Mouse (Mus musculus) intestine, embryonic 16.5 days (tissue): ENCODE measurements around the gene Phldb1. TPM values are rescaled to one million over a fixed set of nuclear protein-coding genes. Genes with fewer than 3 reads are reported as not detected.

Source experiments
- ATAC-seq: fragments of 200-750 bp; cut with Nextera tagmentation; 2 replicates; pipeline ENCODE4 v1.8.0; 2017; ENCODE audit warnings: moderate TSS enrichment, moderate library complexity
- H3K27ac ChIP-seq: fragments of 300-500 bp; sonication (generic); 2 replicates; pipeline ENCODE4 v1.5.1; 2014; ENCODE audit warnings: mild to moderate bottlenecking, low read length
- H3K27me3 ChIP-seq: fragments of 300-500 bp; sonication (generic); replicated peaks from 2 replicates; pipeline ENCODE4 v1.6.1; 2014; ENCODE audit warnings: low read length, control low read depth, mixed read lengths; ENCODE audit not compliant: control insufficient read depth, insufficient read depth
- H3K36me3 ChIP-seq: fragments of 300-500 bp; sonication (generic); 2 replicates; pipeline ENCODE4 v1.6.1; 2014; ENCODE audit warnings: low read length, control low read depth; ENCODE audit not compliant: control insufficient read depth, insufficient read depth
- H3K4me1 ChIP-seq: fragments of 300-500 bp; sonication (generic); 2 replicates; pipeline ENCODE4 v1.6.1; 2014; ENCODE audit warnings: low read length, control low read depth, mixed read lengths; ENCODE audit not compliant: control insufficient read depth, insufficient read depth
- H3K4me2 ChIP-seq: fragments of 300-500 bp; sonication (generic); 2 replicates; pipeline ENCODE4 v1.6.1; 2014; ENCODE audit warnings: low read depth, low read length, control low read depth
- H3K4me3 ChIP-seq: fragments of 300-500 bp; sonication (generic); 2 replicates; pipeline ENCODE4 v1.5.1; 2014; ENCODE audit warnings: mild to moderate bottlenecking, low read length
- H3K9ac ChIP-seq: fragments of 300-500 bp; sonication (generic); 2 replicates; pipeline ENCODE4 v1.6.1; 2014; ENCODE audit warnings: low read depth, low read length
- H3K9me3 ChIP-seq: fragments of 300-500 bp; sonication (generic); 2 replicates; pipeline ENCODE4 v1.6.1; 2016; ENCODE audit warnings: low read length, control low read depth; ENCODE audit not compliant: control insufficient read depth
- WGBS: fragments of 180-500 bp; shearing (Covaris S2); extraction: QIAGEN DNeasy Blood & Tissue Kit; methylation state at CpG from one replicate; pipeline ENCODE4 v1.1.7; 2014; 5-methylcytosine and 5-hydroxymethylcytosine counted together
- polyA plus RNA-seq: library from polyadenylated mRNA; unstranded; fragments of >200 nt; fragmentation: Nextera tagmentation; extraction: Ambion mirVana; gene quantifications from 2 replicates; pipeline ENCODE4 v1.2.1, GENCODE M21; 2015

Gene Phldb1
- polyA plus RNA-seq, 1 experiment from 2014 or later: 12.9 TPM

DNA sequence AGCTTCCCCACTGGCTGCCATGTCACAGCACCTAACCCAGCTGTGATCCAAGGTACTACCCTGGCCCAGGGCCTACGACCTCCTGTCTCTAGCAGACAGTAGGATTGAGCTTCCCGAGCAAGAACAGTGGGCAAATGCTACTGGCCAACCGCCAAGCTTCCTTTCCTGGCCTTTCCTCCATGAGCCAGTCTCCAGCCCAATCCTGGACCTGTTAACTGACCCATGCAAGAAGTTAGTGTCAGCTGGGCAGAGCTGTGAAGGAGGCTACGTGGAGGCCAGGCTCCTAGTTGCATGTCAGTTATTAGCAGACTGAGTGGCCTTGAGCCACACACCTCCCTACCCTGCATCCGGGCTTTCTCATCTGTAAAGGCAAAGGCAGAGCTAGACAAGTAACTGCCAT lies 35.3 kb downstream of the Phldb1 start:
- no peak overlapping the region for H3K27ac ChIP-seq
- no peak overlapping the region for H3K9ac ChIP-seq
- H3K27me3 ChIP-seq: no peaks in the 10 kb centered on the region
- H3K4me1 ChIP-seq: no peaks in the 10 kb centered on the region
- peaks cover 2% of the 10 kb centered on the region; the same call in 1 of the 2 replicates for H3K36me3 ChIP-seq
- no peak for ATAC-seq
- no peak overlapping the region for H3K4me2 ChIP-seq
- no peak overlapping the region for H3K4me3 ChIP-seq
- H3K9me3 ChIP-seq: no peaks in the 10 kb centered on the region
- WGBS: 84% methylated on average over 5 of the region's 5 CpGs

DNA sequence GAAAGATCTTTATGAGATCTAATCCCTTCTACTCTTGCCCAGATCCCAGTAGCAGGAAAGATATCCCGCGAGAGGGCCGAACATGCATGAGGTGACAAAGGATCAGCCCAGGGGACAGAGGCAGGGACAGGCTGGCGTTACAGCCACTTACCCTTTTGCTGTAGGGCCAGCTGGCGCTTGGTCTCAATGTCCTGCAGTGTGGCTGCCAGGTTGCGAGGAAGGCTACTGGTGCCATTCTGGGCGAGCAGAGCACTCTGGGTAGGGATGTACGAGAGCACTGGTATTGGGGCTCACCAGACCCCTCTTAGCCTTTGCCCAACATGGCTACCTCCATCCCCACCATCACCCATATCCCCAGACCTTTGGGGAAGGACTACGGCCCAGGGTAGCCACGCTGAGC lies 35.8 kb downstream of the Phldb1 start:
- no peaks in the 10 kb centered on the region for H3K4me1 ChIP-seq
- no peak overlapping the region for H3K9ac ChIP-seq
- H3K27me3 ChIP-seq: no peaks in the 10 kb centered on the region
- H3K36me3 ChIP-seq: peaks cover 2% of the 10 kb centered on the region; the same call in 1 of the 2 replicates
- H3K4me2 ChIP-seq: no peak overlapping the region
- no peak overlapping the region for H3K4me3 ChIP-seq
- H3K27ac ChIP-seq: no peak overlapping the region
- 87% methylated on average over 10 of the region's 10 CpGs for WGBS
- no peaks in the 10 kb centered on the region for H3K9me3 ChIP-seq
- ATAC-seq: no peak

DNA sequence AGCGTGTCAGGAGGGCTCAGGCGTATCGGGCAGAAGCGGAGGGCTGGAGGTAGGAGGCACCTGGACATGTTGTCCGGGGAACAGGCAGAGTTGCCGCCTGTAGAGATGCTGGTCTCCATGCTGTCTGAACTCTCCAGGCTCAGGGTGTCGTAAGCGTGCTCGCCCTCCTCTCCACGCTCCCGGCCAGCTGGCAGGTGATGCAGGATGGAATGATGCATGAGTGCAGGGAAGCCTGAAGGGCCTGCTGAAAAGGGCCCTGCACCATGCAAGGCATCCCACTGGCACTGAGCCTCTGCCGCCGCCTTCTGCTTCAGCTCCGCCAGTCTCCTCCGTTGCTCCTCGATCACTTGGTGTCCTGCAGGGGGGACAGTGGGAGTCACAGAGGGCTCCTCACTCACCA lies 37.1 kb downstream of the Phldb1 start:
- no peak for ATAC-seq
- no peak overlapping the region for H3K27ac ChIP-seq
- H3K9ac ChIP-seq: no peak overlapping the region
- H3K36me3 ChIP-seq: peaks cover 2% of the 10 kb centered on the region; the same call in 1 of the 2 replicates
- no peak overlapping the region for H3K4me3 ChIP-seq
- WGBS: 90% methylated on average over 16 of the region's 16 CpGs
- H3K27me3 ChIP-seq: no peaks in the 10 kb centered on the region
- H3K4me2 ChIP-seq: no peak overlapping the region
- no peaks in the 10 kb centered on the region for H3K9me3 ChIP-seq
- H3K4me1 ChIP-seq: no peaks in the 10 kb centered on the region

DNA sequence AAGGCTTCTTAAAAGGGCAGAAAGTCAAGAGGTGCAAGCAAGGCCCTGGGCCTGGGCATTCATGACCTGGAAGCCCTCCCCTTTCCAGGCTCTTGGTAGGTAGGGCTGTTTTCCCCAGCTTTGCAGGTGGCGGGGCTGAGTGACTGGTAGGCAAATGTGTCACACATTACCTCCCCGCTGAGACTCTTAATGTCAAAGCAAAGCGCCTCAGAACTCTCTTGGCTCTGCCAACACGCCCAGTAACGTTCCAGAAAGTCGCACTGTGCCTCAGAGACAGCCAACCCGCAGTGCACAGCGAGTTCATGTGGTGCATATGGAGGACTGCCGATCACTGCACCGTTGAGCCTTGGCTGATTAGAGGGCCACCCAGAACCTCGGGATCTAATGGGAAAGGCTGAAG lies 41.9 kb downstream of the Phldb1 start:
- Histone ChIP-seq H3K27me3 (no peaks in the 10 kb centered on the region), H3K9me3 (no peaks in the 10 kb centered on the region), H3K4me1 (peaks cover 14% of the 10 kb centered on the region), H3K36me3 (no peaks in the 10 kb centered on the region; the same call in 1 of the 2 replicates), H3K27ac (no peak overlapping the region), H3K4me2 (no peak overlapping the region), H3K9ac (no peak overlapping the region), H3K4me3 (no peak overlapping the region)
- WGBS: 85% methylated on average over 11 of the region's 11 CpGs
- no peak for ATAC-seq

DNA sequence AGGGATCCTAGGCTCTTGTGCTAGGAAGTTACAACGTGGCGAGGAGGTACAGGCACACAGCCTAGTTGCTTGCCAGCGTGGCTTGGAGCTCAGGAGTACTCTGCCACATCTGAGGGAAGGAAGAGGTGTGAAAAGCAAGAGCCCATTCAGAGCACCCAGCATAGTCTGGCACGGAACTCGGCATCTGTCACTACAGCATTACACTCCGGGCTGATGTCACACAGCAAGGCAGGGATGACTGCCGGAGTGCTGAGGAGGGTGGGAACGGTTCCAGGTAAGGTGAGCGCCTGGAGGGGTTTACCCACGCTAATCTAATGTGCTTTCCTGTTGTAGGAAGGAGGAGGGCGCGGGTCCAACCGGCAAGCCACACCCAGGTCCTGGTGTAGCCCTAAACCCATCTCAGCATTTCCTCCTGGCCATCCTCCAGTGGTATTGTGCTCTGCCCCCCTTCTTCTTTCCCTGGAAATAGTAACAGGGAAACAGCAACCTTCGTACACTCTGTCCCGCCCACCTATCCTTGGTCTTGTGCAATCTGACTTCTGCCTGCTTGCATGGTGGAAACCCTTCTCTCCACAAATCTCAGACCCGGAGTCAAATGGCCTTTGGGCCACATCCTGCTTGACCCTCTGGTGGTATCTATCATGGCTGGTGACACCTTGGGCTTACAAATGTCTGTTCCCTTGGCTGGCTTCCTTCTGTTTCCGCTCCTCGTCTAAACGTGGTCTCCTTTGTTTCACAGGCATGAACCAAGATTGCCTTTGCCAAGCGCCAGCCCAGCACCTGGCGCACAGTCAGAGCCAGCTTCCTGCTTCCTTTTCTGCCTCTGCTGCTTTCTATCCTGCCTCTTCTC lies 43.1 kb downstream of the Phldb1 start:
- Histone ChIP-seq H3K4me1 (peaks cover 14% of the 10 kb centered on the region), H3K4me2 (peak overlapping the region; percentile 21; the same call in 1 of the 2 replicates), H3K9me3 (no peaks in the 10 kb centered on the region), H3K27ac (peak overlapping the region; percentile 28), H3K36me3 (peaks cover 3% of the 10 kb centered on the region; the same call in 1 of the 2 replicates), H3K27me3 (no peaks in the 10 kb centered on the region), H3K9ac (no peak overlapping the region), H3K4me3 (no peak overlapping the region)
- 66% methylated on average over 21 of the region's 21 CpGs for WGBS
- ATAC-seq: peak; percentile 78

DNA sequence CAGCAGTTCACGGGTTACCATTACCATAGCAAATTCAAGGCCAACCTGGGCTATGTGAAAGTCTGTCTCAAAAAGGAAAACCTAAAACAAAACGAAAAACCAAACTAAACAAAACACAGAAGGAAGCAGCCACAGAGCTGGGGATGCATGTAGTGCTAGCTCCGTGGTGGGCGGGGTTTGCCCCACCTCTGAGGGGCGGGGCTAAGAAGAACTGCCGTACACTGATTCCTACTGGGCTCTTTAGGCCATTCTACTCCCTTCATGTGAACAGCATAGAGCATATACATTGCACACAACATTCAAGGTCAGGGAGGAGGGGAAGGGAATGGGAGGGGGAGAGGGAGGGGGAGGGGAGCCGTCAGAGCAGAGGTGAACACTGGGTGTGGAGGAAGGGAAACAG lies 44.4 kb downstream of the Phldb1 start:
- ATAC-seq: peak; percentile 73
- Histone ChIP-seq H3K9me3 (no peaks in the 10 kb centered on the region), H3K27me3 (no peaks in the 10 kb centered on the region), H3K36me3 (peaks cover 3% of the 10 kb centered on the region; the same call in 1 of the 2 replicates), H3K9ac (no peak overlapping the region), H3K27ac (no peak overlapping the region), H3K4me2 (no peak overlapping the region), H3K4me1 (peaks cover 16% of the 10 kb centered on the region), H3K4me3 (no peak overlapping the region)
- WGBS: 35% methylated on average over 7 of the region's 7 CpGs

DNA sequence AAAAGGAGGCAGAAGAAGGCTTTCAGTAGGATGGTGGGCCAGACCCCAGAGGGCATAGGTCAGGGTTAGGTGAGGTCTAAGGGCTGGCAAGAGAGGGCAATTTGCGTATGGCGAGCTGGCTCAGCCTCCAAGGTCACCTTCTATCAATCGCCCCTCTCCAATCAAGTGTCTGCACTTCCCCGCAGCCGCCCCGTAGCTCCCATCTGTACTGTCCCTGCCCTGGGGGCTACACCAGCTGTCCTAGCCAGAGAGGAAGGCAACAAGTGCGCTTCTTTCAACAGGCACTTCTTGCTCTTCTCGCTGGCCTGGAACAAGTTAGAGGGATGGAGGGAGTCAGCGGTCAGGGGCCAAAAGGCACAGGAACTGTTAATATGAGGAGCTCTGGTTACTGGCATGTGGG lies 47.0 kb downstream of the Phldb1 start:
- Histone ChIP-seq H3K4me1 (peaks cover 18% of the 10 kb centered on the region), H3K4me3 (no peak overlapping the region), H3K27ac (no peak overlapping the region), H3K9me3 (no peaks in the 10 kb centered on the region), H3K36me3 (peaks cover 3% of the 10 kb centered on the region; the same call in 1 of the 2 replicates), H3K9ac (no peak overlapping the region), H3K27me3 (no peaks in the 10 kb centered on the region), H3K4me2 (no peak overlapping the region)
- ATAC-seq: no peak
- 79% methylated on average over 9 of the region's 9 CpGs for WGBS

DNA sequence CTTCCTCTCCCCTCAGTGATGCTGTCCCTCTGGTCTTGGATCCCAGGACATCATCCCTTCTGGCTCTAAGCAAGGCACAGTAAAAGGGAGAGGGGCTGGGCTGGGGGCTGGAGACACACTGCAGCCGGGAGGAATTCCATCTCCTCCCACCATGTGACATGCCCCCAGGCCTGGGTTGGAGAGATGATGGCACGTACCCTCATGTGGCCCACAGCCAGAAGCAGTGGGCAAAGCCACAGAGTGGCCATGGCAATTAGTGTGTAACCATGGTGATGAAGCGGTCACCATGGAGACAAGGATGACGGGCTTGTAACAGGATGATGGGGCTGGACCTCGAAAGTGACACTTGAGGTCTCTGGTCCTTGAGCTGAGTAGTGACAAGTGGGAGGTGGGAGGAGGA lies 48.4 kb downstream of the Phldb1 start:
- no peak overlapping the region for H3K4me3 ChIP-seq
- H3K4me2 ChIP-seq: no peak overlapping the region
- H3K4me1 ChIP-seq: peaks cover 11% of the 10 kb centered on the region
- H3K27me3 ChIP-seq: no peaks in the 10 kb centered on the region
- no peaks in the 10 kb centered on the region for H3K9me3 ChIP-seq
- no peak overlapping the region for H3K27ac ChIP-seq
- 69% methylated on average over 5 of the region's 5 CpGs for WGBS
- ATAC-seq: no peak
- no peak overlapping the region for H3K9ac ChIP-seq
- peaks cover 3% of the 10 kb centered on the region; the same call in 1 of the 2 replicates for H3K36me3 ChIP-seq

DNA sequence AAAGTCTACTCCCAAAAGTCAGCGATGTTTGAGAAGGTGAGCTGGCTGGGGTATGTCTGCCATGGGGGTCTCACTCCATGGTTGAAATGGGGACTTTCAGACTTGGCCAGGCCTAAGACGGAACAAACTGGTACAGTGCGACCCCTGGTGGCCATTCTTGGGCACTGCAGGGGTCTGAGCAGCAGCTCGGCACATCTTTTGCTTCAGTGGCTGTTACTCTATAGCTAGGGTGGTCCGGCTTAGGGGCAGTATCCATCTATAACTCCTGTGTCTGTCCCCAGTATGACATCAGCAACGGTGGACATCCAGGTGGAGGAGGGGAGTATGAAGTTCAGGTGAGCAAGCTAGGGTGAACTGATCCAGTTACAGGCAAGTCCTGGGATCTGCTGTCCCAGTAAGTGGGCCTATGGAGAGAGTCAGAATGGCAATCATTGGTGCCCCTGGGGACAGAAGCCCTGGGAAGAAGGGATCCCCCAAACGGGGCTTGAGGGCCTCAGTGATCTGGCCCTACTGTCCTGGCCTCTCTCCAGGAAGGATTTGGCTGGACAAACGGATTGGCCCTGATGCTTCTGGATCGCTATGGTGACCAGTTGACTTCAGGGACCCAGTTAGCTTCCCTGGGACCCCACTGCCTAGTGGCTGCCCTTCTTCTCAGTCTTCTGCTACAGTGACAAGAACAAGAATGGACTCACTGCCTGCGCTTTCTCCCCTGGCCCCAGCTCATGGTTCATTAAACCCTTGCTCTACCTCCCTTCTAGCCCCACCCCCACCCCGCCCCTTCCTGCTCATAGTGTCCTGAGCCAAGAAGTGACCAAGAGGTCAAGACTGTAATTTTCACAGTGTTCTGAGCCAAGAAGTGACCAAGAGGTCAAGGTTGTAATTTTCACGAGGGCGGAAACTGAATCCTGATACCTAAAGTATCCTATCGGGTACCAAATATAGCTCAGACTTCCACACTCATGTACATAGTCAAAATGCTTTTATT lies 49.4 kb downstream of the Phldb1 start:
- peaks cover 3% of the 10 kb centered on the region; the same call in 1 of the 2 replicates for H3K36me3 ChIP-seq
- H3K27me3 ChIP-seq: no peaks in the 10 kb centered on the region
- H3K4me2 ChIP-seq: no peak overlapping the region
- H3K9me3 ChIP-seq: no peaks in the 10 kb centered on the region
- WGBS: 41% methylated on average over 14 of the region's 14 CpGs
- H3K4me1 ChIP-seq: 0 out of 2 replicates have a peak, but pooled peaks cover 3% of the 10 kb centered on the region
- H3K9ac ChIP-seq: no peak overlapping the region
- no peak overlapping the region for H3K4me3 ChIP-seq
- no peak overlapping the region for H3K27ac ChIP-seq
- ATAC-seq: peak; percentile 66
